ENCODE assay signal across 26 mouse cellular contexts in the genomic region with DNA sequence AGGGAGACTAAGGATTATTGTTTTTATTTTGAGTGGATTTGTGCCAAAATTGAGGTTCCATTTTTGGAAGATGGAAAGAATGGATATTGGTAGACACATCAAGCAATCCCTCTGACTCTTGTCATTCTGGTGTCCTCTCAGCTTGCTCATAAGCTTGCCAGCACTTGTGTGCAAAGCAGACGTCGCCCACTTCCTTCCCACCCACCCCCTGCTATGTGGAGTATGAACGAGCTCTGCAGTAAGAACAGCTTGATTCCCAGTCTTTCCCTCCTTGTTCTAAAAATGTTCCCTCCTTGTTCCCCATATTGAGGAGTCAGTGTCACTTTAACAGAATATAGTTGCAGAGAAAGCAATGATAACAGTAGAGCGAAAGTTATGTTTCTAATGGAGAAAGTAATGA. TPM values are rescaled to one million over a fixed set of nuclear protein-coding genes. Genes with fewer than 3 reads are reported as not detected.
DNase-seq lines count a peak whose midpoint lies in the region; ATAC-seq lines count a peak whose summit lies in the region.
"Had no signal": no experiment of that assay in that cellular context is flagged by ENCODE, and none has a peak within 500 bp of the region (broad histone marks: within the 10 kb centered on the region; RNA-seq: fewer than 3 reads in every experiment).

No protein-coding gene starts in this region.

- DNase-seq in layer of hippocampus, adult 11-12 months (ENCODE audit: low spot score): peak; percentile 30
- no peak for DNase-seq in layer of hippocampus, adult 9-10 months (ENCODE audit: low spot score)
- DNase-seq in left cerebral cortex, postnatal 14 days (ENCODE audit: low spot score in 2 of 2): peak; percentile 39 to 51
- no peak for DNase-seq in left cerebral cortex, postnatal 4 days
- DNase-seq in brain, adult 2 months (ENCODE audit: low read depth, low spot score): peak; percentile 90
- DNase-seq in layer of hippocampus, adult 8-10 months (ENCODE audit: low spot score in 2 of 2): peak; percentile 25 to 37
- no peak for DNase-seq in gastrocnemius, postnatal 14 days
- DNase-seq: adrenal gland, adult 8-10 months; adrenal gland, postnatal 36 days; cerebellum, adult 11 months; cerebellum, adult 8-10 months; cerebellum, postnatal 14 days; embryo, embryonic 11 days; gastrocnemius, postnatal 10 days; heart, adult 2 months; heart, postnatal 14 days had no signal

- no peak overlapping the region for H3K9ac ChIP-seq in kidney, embryonic 14.5 days (ENCODE audit: low read depth, low read length)
- H3K9ac ChIP-seq: embryonic facial prominence, embryonic 15.5 days; forebrain, embryonic 15.5 days; heart, embryonic 15.5 days; hindbrain, embryonic 14.5 days had no signal

- no peaks in the 10 kb centered on the region for H3K27me3 ChIP-seq in kidney, embryonic 14.5 days (ENCODE audit: control insufficient read depth, insufficient read depth, low read length)
- H3K27me3 ChIP-seq: embryonic facial prominence, embryonic 15.5 days; forebrain, embryonic 15.5 days; heart, embryonic 15.5 days had no signal

- no peak overlapping the region for H3K27ac ChIP-seq in kidney, embryonic 14.5 days (ENCODE audit: low read depth, low read length)
- H3K27ac ChIP-seq: embryonic facial prominence, embryonic 15.5 days; forebrain, embryonic 10.5 days; forebrain, embryonic 15.5 days; heart, adult 2 months; heart, embryonic 15.5 days; hindbrain, embryonic 14.5 days had no signal

- H3K4me1 ChIP-seq in kidney, embryonic 14.5 days (ENCODE audit: control insufficient read depth, insufficient read depth, low read length): no peaks in the 10 kb centered on the region
- H3K4me1 ChIP-seq: embryonic facial prominence, embryonic 15.5 days; heart, embryonic 15.5 days had no signal

- no peaks in the 10 kb centered on the region for H3K9me3 ChIP-seq in kidney, embryonic 14.5 days (ENCODE audit: control insufficient read depth, low read length)
- H3K9me3 ChIP-seq: embryonic facial prominence, embryonic 15.5 days; forebrain, embryonic 10.5 days; forebrain, embryonic 15.5 days; heart, embryonic 15.5 days had no signal

- H3K4me3 ChIP-seq in kidney, embryonic 14.5 days (ENCODE audit: low read length): no peak overlapping the region
- H3K4me3 ChIP-seq: embryonic facial prominence, embryonic 15.5 days; erythroblast, embryonic 14.5 days; forebrain, embryonic 10.5 days; forebrain, embryonic 15.5 days; heart, adult 2 months; heart, embryonic 15.5 days had no signal

- WGBS in kidney, embryonic 14.5 days: 75% methylated on average over 4 of the region's 4 CpGs

- no peak overlapping the region for H3K4me2 ChIP-seq in kidney, embryonic 14.5 days (replicated peaks; ENCODE audit: low read depth, low read length)
- H3K4me2 ChIP-seq: embryonic facial prominence, embryonic 15.5 days; forebrain, embryonic 15.5 days; heart, embryonic 11.5 days; heart, embryonic 15.5 days; hindbrain, embryonic 14.5 days had no signal

- intact Hi-C loops in left cerebral cortex, postnatal 14 days (cut with DNase I): no loop called here
- intact Hi-C loops in left cerebral cortex, postnatal 4 days (cut with DNase I): no loop called here
- intact Hi-C loops in gastrocnemius, postnatal 14 days (cut with DNase I; ENCODE audit: low total_unique reads): no loop called here

- no peaks in the 10 kb centered on the region for H3K36me3 ChIP-seq in kidney, embryonic 14.5 days (ENCODE audit: control insufficient read depth, insufficient read depth, low read length)
- H3K36me3 ChIP-seq: embryonic facial prominence, embryonic 15.5 days; forebrain, embryonic 10.5 days; forebrain, embryonic 15.5 days; heart, embryonic 15.5 days had no signal

- no peak for ATAC-seq in kidney, embryonic 14.5 days (ENCODE audit: low FRiP score, low TSS enrichment)
- ATAC-seq: forebrain, embryonic 15.5 days had no signal

RNA-seq across cellular contexts. Expression of a gene that starts 11.0 kb away (rescaled TPM):
- total RNA-seq in left cerebral cortex, postnatal 14 days (2021): 100 to 1,000 TPM in 1 of 2 experiments, 10 to 100 TPM in 1; 92.3 to 101 TPM
- 100 to 1,000 TPM; 159 to 164 TPM for total RNA-seq in left cerebral cortex, postnatal 4 days (2021)
- total RNA-seq in layer of hippocampus, adult 8-10 months (2022): 100 to 1,000 TPM; 133 to 154 (median 143) TPM
- 14.9 and 17.9 TPM in 2 replicates for polyA plus RNA-seq in kidney, embryonic 14.5 days (2014; fragmentation: Nextera tagmentation; extraction: Ambion mirVana)
- under 1 TPM in 1 of 2 experiments, not detected in 1; 0.21 TPM for total RNA-seq in gastrocnemius, postnatal 14 days (2021)
- total RNA-seq: common myeloid progenitor, adult 5-6 weeks; hematopoietic stem cell, adult 5-6 weeks had no signal
- polyA plus RNA-seq: erythroblast, embryonic 14.5 days; heart, adult 2 months had no signal

Comparison
In these comparisons a context has a peak if more than half of its experiments do, and no peak if none do; other contexts are left out.
1. DNase-seq: peak in layer of hippocampus, adult 11-12 months (single experiment), left cerebral cortex, postnatal 14 days (2 of 2), brain, adult 2 months (single experiment) and layer of hippocampus, adult 8-10 months (2 of 2); none in layer of hippocampus, adult 9-10 months (single experiment), left cerebral cortex, postnatal 4 days (single experiment) and gastrocnemius, postnatal 14 days (single experiment).
2. RNA of a gene that starts 11.0 kb away (total RNA-seq): 159 to 164 TPM in left cerebral cortex, postnatal 4 days, 133 to 154 TPM in layer of hippocampus, adult 8-10 months and 92.3 to 101 TPM in left cerebral cortex, postnatal 14 days; 0.21 TPM in gastrocnemius, postnatal 14 days; every median in the first group is over 10 times any median in the second.